Mouse (Mus musculus) mesoderm, embryonic 11.5 days (tissue): ENCODE data around the gene Scnn1g.

Experiments
- DNase-seq: peaks from one replicate; pipeline ENCODE4 v3.0.0-alpha.2; 2012; ENCODE audit warnings: low read depth, low spot score

Scnn1g gene

GRCm38 (mm10) chr7:121778553-121778952 is 44.3 kb downstream of the Scnn1g start:
- DNase-seq, result no peak

GRCm38 (mm10) chr7:121778980-121779379 is 44.7 kb downstream of the Scnn1g start:
- DNase-seq, result no peak

- DNase-seq, result no peak
These were observed 45.1 kb downstream of the Scnn1g start for GRCm38 (mm10) chr7:121779409-121779808.

- no peak for DNase-seq
These were observed 48.1 kb downstream of the Scnn1g start for GRCm38 (mm10) chr7:121782188-121782909.

- no peak for DNase-seq
These were observed 51.5 kb downstream of the Scnn1g start for GRCm38 (mm10) chr7:121785651-121786228.

- no peak for DNase-seq
These were observed 63.5 kb downstream of the Scnn1g start for GRCm38 (mm10) chr7:121797781-121798180.

- no peak for DNase-seq
These were observed 68.2 kb downstream of the Scnn1g start for GRCm38 (mm10) chr7:121802471-121802870.

GRCm38 (mm10) chr7:121803011-121803410 is 68.7 kb downstream of the Scnn1g start:
- no peak for DNase-seq

GRCm38 (mm10) chr7:121805811-121806496 is 71.7 kb downstream of the Scnn1g start:
- DNase-seq, result no peak

GRCm38 (mm10) chr7:121807726-121808580 is 73.7 kb downstream of the Scnn1g start:
- DNase-seq, result no peak
